Mouse (Mus musculus): Measurements from ENCODE around the gene Mon1b. TPM values are rescaled to one million over a fixed set of nuclear protein-coding genes. Genes with fewer than 3 reads are reported as not detected.

The Mon1b gene
- polyA plus RNA-seq, 1 experiment from 2014 or later, result 11.4 TPM

DNA sequence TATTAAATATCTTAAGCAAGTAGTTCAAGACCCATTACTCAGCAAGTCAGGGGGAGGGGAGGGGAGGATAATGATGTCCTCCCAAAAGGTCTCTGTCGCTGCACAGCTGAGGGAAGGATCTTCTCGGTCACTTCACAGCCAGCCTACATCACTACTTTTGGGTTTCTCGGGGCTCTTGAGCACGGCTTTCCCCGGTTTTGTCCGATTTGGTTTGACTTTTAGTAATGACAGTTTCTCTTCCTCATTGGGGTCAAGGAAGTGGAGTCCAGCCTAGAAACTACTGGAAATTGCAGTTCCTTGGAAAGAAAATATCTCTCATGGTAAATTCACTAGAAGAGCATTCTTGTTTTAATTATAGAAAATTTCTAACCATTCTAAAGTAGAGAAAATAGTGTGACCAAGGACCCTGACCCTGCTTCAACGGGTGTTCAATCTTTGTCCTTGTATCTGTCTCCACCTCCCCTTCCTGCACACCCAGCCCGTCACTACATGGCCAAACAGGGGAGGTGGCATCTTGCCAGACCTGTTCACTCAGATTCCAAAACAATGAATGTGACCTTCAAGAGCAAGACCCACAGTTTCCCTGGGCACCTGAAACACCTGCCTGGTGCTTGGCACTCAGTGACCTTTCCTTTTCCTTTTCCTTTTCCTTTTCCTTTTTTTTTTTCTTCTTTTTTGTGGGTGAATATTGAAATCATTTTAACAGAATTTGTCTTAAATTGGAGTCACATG is 8.3 kb downstream of the Mon1b start:
- Histone ChIP-seq H3K27me3 (replicated peaks; ENCODE audit: control insufficient read depth, insufficient read depth, low read length) (no peaks in the 10 kb centered on the region), H3K36me3 (ENCODE audit: control insufficient read depth, insufficient read depth, low read length) (peaks cover 17% of the 10 kb centered on the region), H3K9ac (ENCODE audit: low read depth, low read length) (no peak overlapping the region), H3K9me3 (ENCODE audit: control insufficient read depth, low read length) (no peaks in the 10 kb centered on the region), H3K4me2 (ENCODE audit: low read length) (no peak overlapping the region), H3K27ac (ENCODE audit: low read depth, low read length) (no peak overlapping the region), H3K4me3 (ENCODE audit: low read length) (no peak overlapping the region), H3K4me1 (ENCODE audit: control insufficient read depth, insufficient read depth, low read depth, low read length) (no peaks in the 10 kb centered on the region)
- WGBS, result 88% methylated on average over 8 of the region's 8 CpGs
- no peak for ATAC-seq

DNA sequence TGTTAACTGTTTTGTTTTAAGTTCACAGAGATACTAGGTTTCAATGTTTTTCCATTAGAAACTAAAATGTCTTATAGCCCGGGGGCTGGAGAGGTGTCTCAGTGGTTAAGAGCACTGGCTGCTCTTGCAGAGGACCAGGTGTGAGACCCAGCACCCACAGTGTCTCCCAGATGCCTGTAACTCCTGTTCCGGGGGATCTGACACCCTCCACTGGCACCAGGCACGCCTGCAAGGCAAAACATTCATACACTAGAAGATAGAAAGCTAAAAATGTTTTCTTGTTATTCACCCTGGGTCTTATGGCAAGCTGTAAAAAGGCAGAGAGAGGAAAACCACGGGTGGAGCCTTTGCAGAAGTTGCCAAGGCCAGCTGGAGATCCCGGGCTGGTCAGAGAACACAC is 9.8 kb downstream of the Mon1b start:
- Histone ChIP-seq H3K36me3 (ENCODE audit: control insufficient read depth, insufficient read depth, low read length) (peaks cover 14% of the 10 kb centered on the region), H3K4me3 (ENCODE audit: low read length) (no peak overlapping the region), H3K27me3 (replicated peaks; ENCODE audit: control insufficient read depth, insufficient read depth, low read length) (no peaks in the 10 kb centered on the region), H3K4me1 (ENCODE audit: control insufficient read depth, insufficient read depth, low read depth, low read length) (no peaks in the 10 kb centered on the region), H3K4me2 (ENCODE audit: low read length) (no peak overlapping the region), H3K9ac (ENCODE audit: low read depth, low read length) (no peak overlapping the region), H3K9me3 (ENCODE audit: control insufficient read depth, low read length) (no peaks in the 10 kb centered on the region), H3K27ac (ENCODE audit: low read depth, low read length) (no peak overlapping the region)
- 76% methylated on average over 5 of the region's 5 CpGs for WGBS
- no peak for ATAC-seq

DNA sequence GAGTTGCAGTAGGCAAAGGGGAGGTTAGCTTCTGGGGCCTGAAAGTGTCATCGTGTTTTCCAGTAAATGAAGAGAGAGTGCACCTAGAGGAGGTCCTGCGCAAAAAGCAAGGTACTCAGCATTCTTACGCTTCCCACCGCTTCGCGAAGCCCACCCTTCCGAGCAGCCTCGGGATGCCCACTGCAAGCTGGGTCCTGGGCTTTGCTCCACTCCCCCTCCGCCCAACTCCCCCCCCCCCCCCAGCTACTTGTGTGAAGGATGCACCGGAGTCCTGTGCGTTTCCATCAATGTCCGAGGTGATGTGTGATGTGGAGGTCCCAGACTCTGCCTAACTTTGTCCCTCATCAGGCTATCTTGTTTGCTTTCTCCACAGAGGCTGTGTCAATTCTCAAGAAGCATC is 17.1 kb downstream of the Mon1b start:
- H3K9me3 ChIP-seq (ENCODE audit: control insufficient read depth, low read length), result no peaks in the 10 kb centered on the region
- no peaks in the 10 kb centered on the region for H3K36me3 ChIP-seq (ENCODE audit: control insufficient read depth, insufficient read depth, low read length)
- no peaks in the 10 kb centered on the region for H3K4me1 ChIP-seq (ENCODE audit: control insufficient read depth, insufficient read depth, low read depth, low read length)
- WGBS, result 85% methylated on average over 11 of the region's 12 CpGs
- H3K27me3 ChIP-seq (replicated peaks; ENCODE audit: control insufficient read depth, insufficient read depth, low read length), result no peaks in the 10 kb centered on the region
- no peak overlapping the region for H3K4me2 ChIP-seq (ENCODE audit: low read length)
- no peak overlapping the region for H3K4me3 ChIP-seq (ENCODE audit: low read length)
- no peak overlapping the region for H3K9ac ChIP-seq (ENCODE audit: low read depth, low read length)
- ATAC-seq, result no peak
- no peak overlapping the region for H3K27ac ChIP-seq (ENCODE audit: low read depth, low read length)

DNA sequence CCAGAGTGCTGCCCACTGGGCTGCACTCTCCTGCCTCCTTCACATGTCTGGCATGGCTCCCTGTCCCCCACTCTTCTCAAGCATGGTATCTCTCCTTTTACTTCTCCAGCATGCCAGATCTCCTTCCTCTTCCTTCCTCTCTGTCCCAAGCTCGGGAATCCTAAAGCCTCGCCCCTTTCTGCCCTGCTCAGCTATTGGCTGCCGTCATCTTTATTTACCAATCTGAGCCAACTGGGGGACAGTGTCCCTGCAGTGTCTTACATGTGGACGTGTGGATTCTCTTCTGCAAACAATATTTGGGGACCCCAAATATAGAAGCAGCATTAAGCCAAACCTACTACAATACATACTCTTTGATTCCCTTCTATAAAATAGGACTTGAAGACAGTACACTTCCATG is 17.8 kb downstream of the Mon1b start:
- Histone ChIP-seq H3K9ac (ENCODE audit: low read depth, low read length) (no peak overlapping the region), H3K27me3 (replicated peaks; ENCODE audit: control insufficient read depth, insufficient read depth, low read length) (no peaks in the 10 kb centered on the region), H3K4me2 (ENCODE audit: low read length) (no peak overlapping the region), H3K4me3 (ENCODE audit: low read length) (no peak overlapping the region), H3K4me1 (ENCODE audit: control insufficient read depth, insufficient read depth, low read depth, low read length) (no peaks in the 10 kb centered on the region), H3K27ac (ENCODE audit: low read depth, low read length) (no peak overlapping the region), H3K36me3 (ENCODE audit: control insufficient read depth, insufficient read depth, low read length) (no peaks in the 10 kb centered on the region), H3K9me3 (ENCODE audit: control insufficient read depth, low read length) (no peaks in the 10 kb centered on the region)
- no peak for ATAC-seq
- WGBS, result 62% methylated on average over 4 of the region's 4 CpGs

DNA sequence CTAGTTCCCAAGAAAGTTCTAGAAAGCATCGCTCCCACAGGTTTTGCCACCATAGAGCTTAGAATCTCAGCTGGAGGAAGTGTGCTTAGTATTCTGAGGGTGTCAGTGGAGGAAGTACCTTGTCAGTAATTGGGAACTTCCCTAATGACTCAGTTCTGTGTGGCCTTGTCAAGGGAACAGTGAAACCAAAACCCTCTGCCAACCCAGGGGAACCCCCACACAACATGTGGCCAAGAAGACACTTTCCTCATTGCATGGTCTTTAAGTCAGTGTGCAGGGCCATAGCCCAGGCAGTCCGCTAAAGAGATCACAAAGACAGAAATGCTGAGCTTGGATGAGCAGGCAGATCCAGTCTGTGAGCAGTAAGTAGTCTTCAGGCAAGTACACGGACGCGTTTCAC is 20.8 kb downstream of the Mon1b start:
- Histone ChIP-seq H3K4me2 (ENCODE audit: low read length) (no peak overlapping the region), H3K9me3 (ENCODE audit: control insufficient read depth, low read length) (no peaks in the 10 kb centered on the region), H3K4me1 (ENCODE audit: control insufficient read depth, insufficient read depth, low read depth, low read length) (no peaks in the 10 kb centered on the region), H3K9ac (ENCODE audit: low read depth, low read length) (no peak overlapping the region), H3K4me3 (ENCODE audit: low read length) (no peak overlapping the region), H3K27me3 (replicated peaks; ENCODE audit: control insufficient read depth, insufficient read depth, low read length) (no peaks in the 10 kb centered on the region), H3K36me3 (ENCODE audit: control insufficient read depth, insufficient read depth, low read length) (no peaks in the 10 kb centered on the region), H3K27ac (ENCODE audit: low read depth, low read length) (no peak overlapping the region)
- WGBS, result 86% methylated on average over 5 of the region's 5 CpGs
- no peak for ATAC-seq

DNA sequence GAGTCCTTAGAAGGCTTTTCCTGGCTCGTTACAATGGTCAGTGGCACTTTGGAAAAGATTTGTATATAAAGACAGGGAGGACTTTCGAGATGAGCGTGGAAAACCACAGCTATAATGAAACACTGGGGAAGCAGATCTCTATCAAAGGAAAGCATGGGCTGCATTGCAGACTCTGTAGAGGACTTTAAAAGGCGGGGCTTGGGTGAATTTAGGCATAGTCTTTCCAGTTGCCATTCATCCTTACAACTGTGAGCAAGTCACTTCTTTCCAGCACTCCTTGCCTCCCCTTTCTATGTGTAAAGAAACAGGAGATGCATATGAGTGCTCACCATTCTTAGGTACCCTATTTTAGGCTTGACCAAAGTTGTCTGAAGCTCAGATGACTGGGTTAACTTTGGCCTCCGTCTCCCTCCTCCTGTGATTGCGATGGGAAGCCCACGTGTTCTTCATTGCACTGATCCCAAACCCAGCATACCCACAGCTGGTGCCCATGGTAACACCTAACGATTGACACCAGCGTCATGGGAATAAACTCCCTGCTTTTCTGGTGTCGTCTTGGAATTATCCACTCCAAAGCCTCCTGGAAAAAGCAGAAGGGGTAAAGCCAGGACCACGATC is 21.4 kb downstream of the Mon1b start:
- Histone ChIP-seq H3K36me3 (ENCODE audit: control insufficient read depth, insufficient read depth, low read length) (no peaks in the 10 kb centered on the region), H3K4me1 (ENCODE audit: control insufficient read depth, insufficient read depth, low read depth, low read length) (no peaks in the 10 kb centered on the region), H3K4me3 (ENCODE audit: low read length) (no peak overlapping the region), H3K9me3 (ENCODE audit: control insufficient read depth, low read length) (no peaks in the 10 kb centered on the region), H3K9ac (ENCODE audit: low read depth, low read length) (no peak overlapping the region), H3K27me3 (replicated peaks; ENCODE audit: control insufficient read depth, insufficient read depth, low read length) (no peaks in the 10 kb centered on the region), H3K4me2 (ENCODE audit: low read length) (no peak overlapping the region), H3K27ac (ENCODE audit: low read depth, low read length) (no peak overlapping the region)
- 76% methylated on average over 11 of the region's 11 CpGs for WGBS
- no peak for ATAC-seq

DNA sequence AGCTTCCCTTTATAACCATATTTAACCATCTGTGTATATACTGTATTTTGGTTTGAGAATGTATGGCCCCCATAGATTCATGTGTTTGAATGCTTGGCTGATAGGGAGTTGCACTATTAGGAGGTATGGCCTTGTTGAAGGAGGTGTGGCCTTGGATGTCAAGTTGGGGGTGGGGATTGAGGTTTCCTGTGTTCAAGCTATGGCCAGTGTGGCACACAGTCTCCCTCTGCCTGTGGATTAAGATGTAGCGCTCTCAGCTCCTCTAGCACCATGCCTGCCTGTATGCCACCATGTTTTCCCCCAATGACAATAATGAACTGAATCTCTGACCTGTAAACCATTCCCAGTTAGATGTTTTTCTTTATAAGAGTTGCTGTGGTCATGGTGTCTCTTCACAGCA is 24.7 kb downstream of the Mon1b start:
- H3K27ac ChIP-seq (ENCODE audit: low read depth, low read length), result no peak overlapping the region
- H3K4me3 ChIP-seq (ENCODE audit: low read length), result no peak overlapping the region
- no peaks in the 10 kb centered on the region for H3K36me3 ChIP-seq (ENCODE audit: control insufficient read depth, insufficient read depth, low read length)
- peaks cover 2% of the 10 kb centered on the region; the same call in 1 of the 2 replicates for H3K4me1 ChIP-seq (ENCODE audit: control insufficient read depth, insufficient read depth, low read depth, low read length)
- H3K9ac ChIP-seq (ENCODE audit: low read depth, low read length), result no peak overlapping the region
- no peak for ATAC-seq
- no peaks in the 10 kb centered on the region for H3K27me3 ChIP-seq (replicated peaks; ENCODE audit: control insufficient read depth, insufficient read depth, low read length)
- no peak overlapping the region for H3K4me2 ChIP-seq (ENCODE audit: low read length)
- WGBS, result 92% methylated on average over 1 of the region's 1 CpGs
- H3K9me3 ChIP-seq (ENCODE audit: control insufficient read depth, low read length), result no peaks in the 10 kb centered on the region

DNA sequence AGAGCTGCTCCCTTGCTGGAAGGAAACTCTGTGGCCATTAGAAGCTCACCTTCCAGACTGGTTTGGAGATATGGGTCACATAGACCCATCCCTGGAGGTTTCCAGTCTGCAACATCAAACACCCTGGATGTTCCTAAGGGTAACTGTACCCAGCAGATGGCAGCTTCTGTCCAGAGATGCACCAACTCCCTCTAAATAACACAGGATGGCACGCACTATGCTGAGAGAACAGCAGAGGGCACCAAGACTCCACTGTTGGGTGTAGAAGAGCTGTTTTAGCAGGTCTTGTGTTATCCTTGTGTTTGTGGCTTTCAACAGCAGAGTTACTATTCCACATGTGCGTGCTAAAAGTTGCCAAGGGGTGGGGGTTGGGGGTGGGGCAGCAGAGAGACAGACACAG is 29.2 kb downstream of the Mon1b start:
- H3K9me3 ChIP-seq (ENCODE audit: control insufficient read depth, low read length), result no peaks in the 10 kb centered on the region
- no peak overlapping the region for H3K9ac ChIP-seq (ENCODE audit: low read depth, low read length)
- peaks cover 2% of the 10 kb centered on the region; the same call in 1 of the 2 replicates for H3K4me1 ChIP-seq (ENCODE audit: control insufficient read depth, insufficient read depth, low read depth, low read length)
- ATAC-seq, result peak; percentile 94
- no peaks in the 10 kb centered on the region for H3K27me3 ChIP-seq (replicated peaks; ENCODE audit: control insufficient read depth, insufficient read depth, low read length)
- H3K27ac ChIP-seq (ENCODE audit: low read depth, low read length), result no peak overlapping the region
- H3K4me2 ChIP-seq (ENCODE audit: low read length), result no peak overlapping the region
- 8% methylated on average over 2 of the region's 2 CpGs for WGBS
- H3K4me3 ChIP-seq (ENCODE audit: low read length), result no peak overlapping the region
- H3K36me3 ChIP-seq (ENCODE audit: control insufficient read depth, insufficient read depth, low read length), result no peaks in the 10 kb centered on the region

DNA sequence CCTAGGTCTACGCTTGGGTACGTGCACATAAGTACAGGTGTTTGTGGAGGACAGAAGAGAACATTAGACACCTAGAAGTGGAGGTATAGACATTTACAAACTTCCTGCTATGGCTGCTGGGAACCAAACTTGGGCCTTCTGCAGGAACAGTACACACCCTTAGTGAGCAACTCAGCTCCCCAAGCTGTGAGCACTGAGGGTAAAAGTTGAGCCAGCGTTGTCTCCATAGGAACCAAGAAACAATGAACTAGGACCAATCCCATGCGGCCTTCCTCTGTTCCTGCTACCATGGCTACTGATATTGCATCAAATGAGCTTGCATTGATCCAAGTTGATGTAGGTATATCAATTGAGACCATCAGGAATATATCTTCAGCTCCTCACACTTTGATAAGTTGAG is 29.6 kb downstream of the Mon1b start:
- Histone ChIP-seq H3K36me3 (ENCODE audit: control insufficient read depth, insufficient read depth, low read length) (no peaks in the 10 kb centered on the region), H3K9ac (ENCODE audit: low read depth, low read length) (no peak overlapping the region), H3K9me3 (ENCODE audit: control insufficient read depth, low read length) (no peaks in the 10 kb centered on the region), H3K4me3 (ENCODE audit: low read length) (no peak overlapping the region), H3K4me2 (ENCODE audit: low read length) (no peak overlapping the region), H3K27me3 (replicated peaks; ENCODE audit: control insufficient read depth, insufficient read depth, low read length) (no peaks in the 10 kb centered on the region), H3K4me1 (ENCODE audit: control insufficient read depth, insufficient read depth, low read depth, low read length) (peaks cover 2% of the 10 kb centered on the region; the same call in 1 of the 2 replicates), H3K27ac (ENCODE audit: low read depth, low read length) (no peak overlapping the region)
- peak; percentile 67 for ATAC-seq
- 51% methylated on average over 4 of the region's 4 CpGs for WGBS

Data from hindbrain, embryonic 16.5 days (tissue).